Mouse (Mus musculus): ENCODE measurements around the gene Fbxl12. TPM values are rescaled to one million over a fixed set of nuclear protein-coding genes. Genes with fewer than 3 reads are reported as not detected.

Gene Fbxl12
- total RNA-seq, 2 experiments from 2014 or later = 6.4 to 17.3 TPM

- ATAC-seq (replicated peaks; ENCODE audit: poor library complexity) = no peak
Observed at GRCm38 (mm10) chr9:20576591-20576990, 68.0 kb downstream of the Fbxl12 start.

DNA sequence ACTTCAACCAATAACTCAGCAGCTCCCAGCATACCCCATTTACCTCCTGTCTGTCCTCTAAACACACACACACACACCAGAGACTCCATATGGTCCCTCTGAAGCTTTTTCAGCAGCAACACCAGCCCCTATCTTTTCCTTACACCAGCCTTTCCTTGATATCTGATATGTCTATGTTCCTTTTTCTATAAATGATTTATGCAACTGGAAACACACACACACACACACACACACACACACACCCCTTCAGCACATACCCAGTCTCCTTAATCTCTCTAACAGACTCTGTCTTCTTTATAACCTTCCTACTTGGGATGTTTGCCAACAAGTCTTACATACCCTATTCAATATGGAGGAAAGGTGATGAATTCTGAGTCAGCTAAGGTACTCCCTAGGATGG is 73.5 kb downstream of the Fbxl12 start:
- no peak for ATAC-seq (replicated peaks; ENCODE audit: poor library complexity)

Other genes starting within 250 kb of the Fbxl12 start
- gene Zfp26, start 184.6 kb downstream of the Fbxl12 start, total RNA-seq (2015) = 24.9 and 26.3 TPM in 2 replicates
- 16.2 and 61.3 TPM in 2 replicates for gene Zfp26, start 184.6 kb downstream of the Fbxl12 start, total RNA-seq (2017)
- gene Zfp426, start 152.0 kb downstream of the Fbxl12 start, total RNA-seq (2015) = 20.2 and 22.4 TPM in 2 replicates
- gene Zfp426, start 152.0 kb downstream of the Fbxl12 start, total RNA-seq (2017) = 22.5 and 28.4 TPM in 2 replicates
- 40.6 and 48.8 TPM in 2 replicates for gene Zfp266, start 123.3 kb downstream of the Fbxl12 start, total RNA-seq (2015)
- gene Zfp266, start 123.3 kb downstream of the Fbxl12 start, total RNA-seq (2017) = 34.6 and 43.3 TPM in 2 replicates
- 9.5 and 12.0 TPM in 2 replicates for gene Zfp846, start 63.5 kb downstream of the Fbxl12 start, total RNA-seq (2015)
- 4.7 and 5.6 TPM in 2 replicates for gene Zfp846, start 63.5 kb downstream of the Fbxl12 start, total RNA-seq (2017)
- gene Ubl5, start 1.9 kb downstream of the Fbxl12 start, total RNA-seq (2015) = 420 and 464 TPM in 2 replicates
- 94.8 and 151 TPM in 2 replicates for gene Ubl5, start 1.9 kb downstream of the Fbxl12 start, total RNA-seq (2017)
- 14.7 and 18.5 TPM in 2 replicates for gene Pin1, start 7.3 kb upstream of the Fbxl12 start, total RNA-seq (2015)
- gene Pin1, start 7.3 kb upstream of the Fbxl12 start, total RNA-seq (2017) = 14.7 and 19.1 TPM in 2 replicates
- gene Olfm2, start 101.6 kb upstream of the Fbxl12 start, total RNA-seq (2015) = 0.27 and 0.32 TPM in 2 replicates
- gene Olfm2, start 101.6 kb upstream of the Fbxl12 start, total RNA-seq (2017) = 0.34 TPM in 1 of 2 replicates, not detected in the other
- gene Col5a3, start 170.3 kb upstream of the Fbxl12 start, total RNA-seq (2015) = 0.37 and 0.42 TPM in 2 replicates
- gene Col5a3, start 170.3 kb upstream of the Fbxl12 start, total RNA-seq (2017) = 0.29 and 0.54 TPM in 2 replicates
- gene Rdh8, start 173.7 kb upstream of the Fbxl12 start, total RNA-seq (2015) = not detected in 2 replicates
- gene Rdh8, start 173.7 kb upstream of the Fbxl12 start, total RNA-seq (2017) = not detected in 2 replicates
- 11.8 and 16.3 TPM in 2 replicates for gene A230050P20Rik, start 223.9 kb upstream of the Fbxl12 start, total RNA-seq (2015)
- gene A230050P20Rik, start 223.9 kb upstream of the Fbxl12 start, total RNA-seq (2017) = 18.1 and 24.1 TPM in 2 replicates
- 0.73 and 0.81 TPM in 2 replicates for gene Angptl6, start 235.0 kb upstream of the Fbxl12 start, total RNA-seq (2015)
- gene Angptl6, start 235.0 kb upstream of the Fbxl12 start, total RNA-seq (2017) = 0.54 and 0.87 TPM in 2 replicates
- 46.8 and 49.6 TPM in 2 replicates for gene Ppan, start 243.4 kb upstream of the Fbxl12 start, total RNA-seq (2015)
- gene Ppan, start 243.4 kb upstream of the Fbxl12 start, total RNA-seq (2017) = 147 and 151 TPM in 2 replicates

All from megakaryocyte progenitor cell, adult 5-6 weeks (primary cell).